20 mouse cellular contexts compared by ENCODE assay signal in genomic region chr16:25531761-25532336, GRCm38 (mm10).
DNase-seq lines count a peak whose midpoint lies in the region; ATAC-seq lines count a peak whose summit lies in the region.
"Had no signal": no experiment of that assay in that cellular context is flagged by ENCODE, and none has a peak within 500 bp of the region (broad histone marks: within the 10 kb centered on the region; RNA-seq: fewer than 3 reads in every experiment).

No protein-coding gene starts in this region.

- no peak overlapping the region for H3K27ac ChIP-seq in kidney, embryonic 14.5 days (ENCODE audit: low read depth, low read length)
- no peak overlapping the region for H3K27ac ChIP-seq in midbrain, embryonic 16.5 days (ENCODE audit: low read length)
- no peak overlapping the region for H3K27ac ChIP-seq in intestine, embryonic 16.5 days (ENCODE audit: low read length)
- H3K27ac ChIP-seq: embryonic facial prominence, embryonic 15.5 days; hindbrain, postnatal 0 days; lung, embryonic 15.5 days; neural tube, embryonic 15.5 days had no signal

- H3K4me3 ChIP-seq in kidney, embryonic 14.5 days (ENCODE audit: low read length): no peak overlapping the region
- no peak overlapping the region for H3K4me3 ChIP-seq in midbrain, embryonic 16.5 days (ENCODE audit: low read depth, low read length)
- H3K4me3 ChIP-seq in intestine, embryonic 16.5 days (ENCODE audit: low read length): no peak overlapping the region
- H3K4me3 ChIP-seq: embryonic facial prominence, embryonic 15.5 days; heart, embryonic 12.5 days; lung, embryonic 15.5 days; neural tube, embryonic 15.5 days had no signal

- no peaks in the 10 kb centered on the region for H3K27me3 ChIP-seq in kidney, embryonic 14.5 days (ENCODE audit: control insufficient read depth, insufficient read depth, low read length)
- H3K27me3 ChIP-seq in midbrain, embryonic 16.5 days (ENCODE audit: control insufficient read depth, insufficient read depth, low read depth, low read length): no peaks in the 10 kb centered on the region
- no peaks in the 10 kb centered on the region for H3K27me3 ChIP-seq in intestine, embryonic 16.5 days (replicated peaks; ENCODE audit: control insufficient read depth, insufficient read depth, low read length)
- H3K27me3 ChIP-seq: embryonic facial prominence, embryonic 15.5 days; heart, embryonic 12.5 days; lung, embryonic 15.5 days; neural tube, embryonic 15.5 days had no signal

- no peaks in the 10 kb centered on the region for H3K9me3 ChIP-seq in kidney, embryonic 14.5 days (ENCODE audit: control insufficient read depth, low read length)
- H3K9me3 ChIP-seq in midbrain, embryonic 16.5 days (replicated peaks; ENCODE audit: control insufficient read depth, low read length, poor library complexity, severe bottlenecking): no peaks in the 10 kb centered on the region
- H3K9me3 ChIP-seq in intestine, embryonic 16.5 days (ENCODE audit: control insufficient read depth, low read length): no peaks in the 10 kb centered on the region
- H3K9me3 ChIP-seq: embryonic facial prominence, embryonic 15.5 days; heart, embryonic 12.5 days; lung, embryonic 15.5 days; neural tube, embryonic 15.5 days had no signal

- ATAC-seq in kidney, embryonic 14.5 days (ENCODE audit: low FRiP score, low TSS enrichment): no peak
- no peak for ATAC-seq in midbrain, embryonic 16.5 days
- ATAC-seq in intestine, embryonic 16.5 days: no peak
- ATAC-seq: forebrain, embryonic 14.5 days; hindbrain, postnatal 0 days had no signal

- no peak overlapping the region for H3K9ac ChIP-seq in kidney, embryonic 14.5 days (ENCODE audit: low read depth, low read length)
- H3K9ac ChIP-seq in midbrain, embryonic 16.5 days (ENCODE audit: low read depth, low read length): no peak overlapping the region
- no peak overlapping the region for H3K9ac ChIP-seq in intestine, embryonic 16.5 days (ENCODE audit: low read depth, low read length)
- H3K9ac ChIP-seq: embryonic facial prominence, embryonic 15.5 days; heart, embryonic 12.5 days; lung, embryonic 15.5 days; neural tube, embryonic 15.5 days had no signal

- H3K4me1 ChIP-seq in kidney, embryonic 14.5 days (ENCODE audit: control insufficient read depth, insufficient read depth, low read length): no peaks in the 10 kb centered on the region
- no peaks in the 10 kb centered on the region for H3K4me1 ChIP-seq in midbrain, embryonic 16.5 days (ENCODE audit: control insufficient read depth, insufficient read depth, low read length)
- no peaks in the 10 kb centered on the region for H3K4me1 ChIP-seq in intestine, embryonic 16.5 days (ENCODE audit: control insufficient read depth, insufficient read depth, low read length)
- H3K4me1 ChIP-seq: heart, embryonic 12.5 days; lung, embryonic 15.5 days; neural tube, embryonic 15.5 days had no signal

- no peak overlapping the region for H3K4me2 ChIP-seq in kidney, embryonic 14.5 days (replicated peaks; ENCODE audit: low read depth, low read length)
- no peak overlapping the region for H3K4me2 ChIP-seq in midbrain, embryonic 16.5 days (ENCODE audit: low read length)
- no peak overlapping the region for H3K4me2 ChIP-seq in intestine, embryonic 16.5 days (ENCODE audit: low read depth, low read length)
- H3K4me2 ChIP-seq: embryonic facial prominence, embryonic 15.5 days; heart, embryonic 12.5 days; liver, embryonic 11.5 days; lung, embryonic 15.5 days; neural tube, embryonic 15.5 days had no signal

- DNase-seq in adrenal gland, adult 8-10 months: peak; percentile 14
- no peak for DNase-seq in adrenal gland, postnatal 25 days
- peak; percentile 71 for DNase-seq in kidney, adult 9 months
- peak; percentile 98 for DNase-seq in 3T3-L1 (ENCODE audit: low read depth, low spot score)
- DNase-seq in adrenal gland, postnatal 14 days: peak; percentile 13
- DNase-seq: cerebellum, adult 2 months; heart, postnatal 4 days; kidney, postnatal 14 days; layer of hippocampus, postnatal 36 days; thymus, postnatal 36 days had no signal

- H3K36me3 ChIP-seq in kidney, embryonic 14.5 days (ENCODE audit: control insufficient read depth, insufficient read depth, low read length): no peaks in the 10 kb centered on the region
- no peaks in the 10 kb centered on the region for H3K36me3 ChIP-seq in midbrain, embryonic 16.5 days (ENCODE audit: control insufficient read depth, insufficient read depth, low read length)
- H3K36me3 ChIP-seq in intestine, embryonic 16.5 days (ENCODE audit: control insufficient read depth, insufficient read depth, low read length): no peaks in the 10 kb centered on the region
- H3K36me3 ChIP-seq: embryonic facial prominence, embryonic 15.5 days; heart, embryonic 12.5 days; lung, embryonic 15.5 days; neural tube, embryonic 15.5 days had no signal

- WGBS in kidney, embryonic 14.5 days: 64% methylated on average over 4 of the region's 4 CpGs
- 78% methylated on average over 4 of the region's 4 CpGs for WGBS in midbrain, embryonic 16.5 days
- 57% methylated on average over 4 of the region's 4 CpGs for WGBS in intestine, embryonic 16.5 days
